Mouse (Mus musculus): ENCODE measurements around the gene Dhrs2. TPM values are rescaled to one million over a fixed set of nuclear protein-coding genes. Genes with fewer than 3 reads are reported as not detected.

The Dhrs2 gene
- polyA plus RNA-seq (2016; fragmentation: Nextera tagmentation; extraction: Ambion mirVana), result 0.23 TPM in 1 of 2 replicates, not detected in the other

DNA sequence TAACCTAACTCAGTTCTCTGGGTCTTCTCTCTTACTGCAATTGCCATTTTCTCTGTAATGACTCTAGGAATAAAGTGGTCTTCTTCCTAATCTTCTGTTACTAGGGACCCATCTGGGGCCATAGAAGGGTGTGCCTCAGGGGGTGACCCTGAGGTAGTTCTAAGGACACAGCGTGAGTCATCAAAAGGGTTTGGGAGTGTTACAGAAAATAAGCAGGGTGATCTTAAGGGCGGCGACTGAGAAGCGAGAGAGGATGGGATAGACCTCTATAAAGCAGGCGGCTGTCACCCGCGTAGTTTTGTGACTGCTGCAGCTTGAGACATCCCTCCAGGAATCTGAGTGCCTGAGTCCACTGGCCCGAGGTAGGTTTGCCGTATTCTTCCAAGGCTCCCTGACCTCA, at the start of gene Dhrs2:
Gene Dhrs2 (plus strand): TSS at position 301 of the 400 bp plus-strand sequence.
- ATAC-seq (ENCODE audit: low FRiP score, low read depth), result no peak
- H3K9me3 ChIP-seq, result no peaks in the 10 kb centered on the region
- H3K27ac ChIP-seq (replicated peaks), result no peak within 1 kb of the TSS
- H3K4me1 ChIP-seq, result no peaks in the 10 kb centered on the region
- H3K27me3 ChIP-seq, result no peaks in the 10 kb centered on the region
- H3K36me3 ChIP-seq, result no peaks in the 10 kb centered on the region
- no peak within 1 kb of the TSS for H3K9ac ChIP-seq (replicated peaks)
- WGBS, result 79% methylated on average over 9 of the region's 9 CpGs
- H3K4me3 ChIP-seq, result no peak within 1 kb of the TSS
- no peak within 1 kb of the TSS for H3K4me2 ChIP-seq (replicated peaks)

DNA sequence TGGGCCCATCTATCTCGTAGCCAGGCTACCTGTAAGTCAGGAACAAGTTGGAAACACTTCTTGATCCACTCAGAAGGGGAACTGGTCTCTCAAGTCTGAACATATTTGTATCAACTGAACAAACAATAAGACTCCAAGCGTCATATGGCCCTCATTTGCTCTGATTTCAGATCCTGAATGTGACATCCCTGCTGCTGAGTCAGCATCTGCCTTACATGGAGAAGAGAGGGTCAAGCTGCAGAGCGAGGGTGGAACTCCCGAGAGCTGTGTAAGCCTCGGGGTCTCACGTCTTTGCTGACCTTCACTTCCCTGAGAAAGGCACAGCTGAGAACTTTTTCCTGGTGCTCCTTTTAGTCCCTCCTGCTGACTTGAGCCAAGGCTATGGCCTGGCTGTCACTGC, 47.6 kb upstream of the Dhrs2 start:
- H3K27me3 ChIP-seq, result 0 out of 2 replicates have a peak, but pooled peaks cover under 1% of the 10 kb centered on the region
- H3K9ac ChIP-seq (replicated peaks), result no peak overlapping the region
- no peak for ATAC-seq (ENCODE audit: low FRiP score, low read depth)
- WGBS, result 82% methylated on average over 6 of the region's 6 CpGs
- no peaks in the 10 kb centered on the region for H3K36me3 ChIP-seq
- no peak overlapping the region for H3K4me3 ChIP-seq
- H3K27ac ChIP-seq (replicated peaks), result no peak overlapping the region
- no peaks in the 10 kb centered on the region for H3K4me1 ChIP-seq
- no peak overlapping the region for H3K4me2 ChIP-seq (replicated peaks)
- H3K9me3 ChIP-seq, result no peaks in the 10 kb centered on the region

DNA sequence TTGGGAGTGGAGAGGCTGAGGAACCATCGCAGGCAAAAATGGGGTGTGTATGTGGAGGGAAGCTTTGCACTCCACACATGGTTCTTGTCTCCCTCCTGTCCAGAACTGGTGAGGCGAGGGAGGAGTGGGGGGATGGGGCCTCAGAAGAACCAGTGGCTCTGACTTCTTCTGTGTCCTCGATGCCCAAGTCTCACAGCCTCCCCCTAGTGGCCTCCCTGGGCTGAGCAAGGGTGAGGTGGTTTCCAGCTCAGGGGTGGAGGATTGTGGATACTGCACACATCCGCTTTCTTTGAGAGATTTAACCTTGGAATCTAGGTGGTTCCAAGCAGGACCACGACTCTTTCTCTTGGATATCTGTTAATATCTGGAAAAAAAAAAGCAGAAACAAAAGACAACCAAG, 44.5 kb upstream of the Dhrs2 start:
- ATAC-seq (ENCODE audit: low FRiP score, low read depth), result no peak
- H3K4me1 ChIP-seq, result no peaks in the 10 kb centered on the region
- no peaks in the 10 kb centered on the region for H3K27me3 ChIP-seq
- 42% methylated on average over 5 of the region's 5 CpGs for WGBS
- no peaks in the 10 kb centered on the region for H3K9me3 ChIP-seq
- no peak overlapping the region for H3K4me3 ChIP-seq
- H3K36me3 ChIP-seq, result no peaks in the 10 kb centered on the region
- no peak overlapping the region for H3K4me2 ChIP-seq (replicated peaks)
- H3K27ac ChIP-seq (replicated peaks), result no peak overlapping the region
- H3K9ac ChIP-seq (replicated peaks), result no peak overlapping the region

DNA sequence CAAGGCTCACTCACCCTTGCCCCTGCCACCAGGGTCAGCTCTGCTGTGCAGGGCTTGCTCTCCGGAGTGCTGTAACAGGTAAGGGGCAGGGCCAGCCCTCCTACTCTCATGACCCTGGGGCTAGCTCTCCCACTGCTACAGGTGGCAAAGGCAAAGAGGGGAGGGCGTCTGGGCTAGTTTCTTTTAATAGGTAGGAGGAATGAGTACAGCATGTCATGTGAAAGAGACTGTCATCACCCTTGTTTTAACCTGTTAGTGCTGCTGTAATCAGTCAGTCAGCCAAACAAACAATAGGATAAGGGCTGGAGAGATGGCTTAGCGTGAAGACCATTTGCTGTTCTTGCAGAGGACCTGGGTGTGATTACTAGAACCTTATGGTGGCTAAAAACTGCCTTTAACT, 40.9 kb upstream of the Dhrs2 start:
- H3K4me3 ChIP-seq, result no peak overlapping the region
- no peaks in the 10 kb centered on the region for H3K4me1 ChIP-seq
- WGBS, result 81% methylated on average over 3 of the region's 3 CpGs
- 0 out of 2 replicates have a peak, but pooled peaks cover 3% of the 10 kb centered on the region for H3K9me3 ChIP-seq
- H3K4me2 ChIP-seq (replicated peaks), result no peak overlapping the region
- no peak overlapping the region for H3K9ac ChIP-seq (replicated peaks)
- no peaks in the 10 kb centered on the region for H3K27me3 ChIP-seq
- no peak for ATAC-seq (ENCODE audit: low FRiP score, low read depth)
- H3K27ac ChIP-seq (replicated peaks), result no peak overlapping the region
- no peaks in the 10 kb centered on the region for H3K36me3 ChIP-seq

DNA sequence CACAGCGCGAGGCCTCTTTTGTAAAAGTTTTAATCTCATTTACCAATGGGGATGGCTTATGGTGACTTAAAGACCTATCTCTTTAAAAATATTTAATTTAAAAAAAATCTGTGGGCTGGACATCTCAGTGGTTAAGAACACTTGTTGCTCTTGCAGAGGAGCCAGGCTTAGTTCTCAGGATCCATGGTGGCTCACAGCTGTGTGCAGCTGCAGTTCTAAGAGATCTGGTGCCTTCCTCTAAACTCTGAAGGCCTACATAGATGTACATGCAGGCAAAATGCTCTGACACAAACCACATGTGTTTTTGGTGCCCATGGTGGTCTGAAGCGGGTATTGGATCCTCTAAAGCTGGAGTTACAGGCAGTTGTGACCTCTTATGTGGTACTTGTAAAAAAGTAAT, 38.6 kb upstream of the Dhrs2 start:
- ATAC-seq (ENCODE audit: low FRiP score, low read depth), result no peak
- Histone ChIP-seq H3K4me2 (replicated peaks) (no peak overlapping the region), H3K9ac (replicated peaks) (no peak overlapping the region), H3K27ac (replicated peaks) (no peak overlapping the region), H3K27me3 (no peaks in the 10 kb centered on the region), H3K9me3 (0 out of 2 replicates have a peak, but pooled peaks cover 3% of the 10 kb centered on the region), H3K4me1 (no peaks in the 10 kb centered on the region; the same call in 1 of the 2 replicates), H3K4me3 (no peak overlapping the region), H3K36me3 (no peaks in the 10 kb centered on the region)
- WGBS, result 82% methylated on average over 3 of the region's 3 CpGs

DNA sequence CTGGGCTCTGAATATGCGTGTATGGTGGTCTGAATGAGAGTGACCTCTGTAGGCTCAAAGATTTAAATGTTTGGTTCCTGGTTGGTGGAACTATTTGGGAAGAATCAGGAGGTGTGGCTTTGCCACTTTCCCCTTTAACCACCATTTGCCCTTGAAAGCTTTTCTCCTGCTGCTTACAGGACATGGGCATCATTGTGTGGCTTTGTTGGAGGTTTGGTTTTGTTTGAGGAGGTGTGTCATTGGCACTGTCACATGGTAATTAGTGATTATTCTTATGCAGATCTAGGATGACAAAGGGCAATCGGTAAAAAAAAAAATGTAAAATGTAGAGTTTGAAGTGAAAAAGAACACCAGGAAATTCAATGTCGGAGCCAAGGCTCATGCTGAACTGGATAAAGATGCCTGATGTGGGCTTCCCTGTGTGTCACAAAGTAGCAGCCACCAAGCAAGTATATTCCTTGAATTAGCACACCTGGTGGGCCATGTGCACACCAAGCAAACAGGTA, 37.1 kb upstream of the Dhrs2 start:
- 73% methylated on average over 3 of the region's 3 CpGs for WGBS
- no peak overlapping the region for H3K4me2 ChIP-seq (replicated peaks)
- no peak overlapping the region for H3K9ac ChIP-seq (replicated peaks)
- H3K27ac ChIP-seq (replicated peaks), result no peak overlapping the region
- H3K36me3 ChIP-seq, result no peaks in the 10 kb centered on the region
- peaks cover 12% of the 10 kb centered on the region for H3K4me1 ChIP-seq
- H3K4me3 ChIP-seq, result no peak overlapping the region
- ATAC-seq (ENCODE audit: low FRiP score, low read depth), result no peak
- H3K9me3 ChIP-seq, result 0 out of 2 replicates have a peak, but pooled peaks cover 3% of the 10 kb centered on the region
- H3K27me3 ChIP-seq, result no peaks in the 10 kb centered on the region

DNA sequence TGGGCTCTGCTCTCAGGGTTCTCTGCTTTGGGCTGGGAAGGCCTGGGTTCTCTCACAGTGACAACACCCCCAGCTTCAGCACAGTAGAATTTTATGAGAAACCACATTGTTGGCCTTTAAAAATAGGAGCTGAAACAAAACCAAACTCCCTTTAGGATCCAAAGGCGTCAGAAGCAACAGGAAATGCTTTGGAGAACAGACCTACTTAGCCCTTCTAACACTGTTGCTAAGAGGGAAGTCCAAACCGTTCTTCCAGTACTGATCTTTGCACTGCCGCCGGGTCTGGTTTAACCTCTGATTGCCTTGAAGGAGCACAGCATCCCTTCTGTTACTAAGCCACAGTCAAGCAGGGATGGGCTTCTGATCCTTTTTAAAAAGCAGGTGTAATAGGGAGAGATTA, 33.3 kb upstream of the Dhrs2 start:
- 0 out of 2 replicates have a peak overlapping the region, but pooled peaks have one; percentile 40 for H3K27ac ChIP-seq (replicated peaks)
- ATAC-seq (ENCODE audit: low FRiP score, low read depth), result no peak

DNA sequence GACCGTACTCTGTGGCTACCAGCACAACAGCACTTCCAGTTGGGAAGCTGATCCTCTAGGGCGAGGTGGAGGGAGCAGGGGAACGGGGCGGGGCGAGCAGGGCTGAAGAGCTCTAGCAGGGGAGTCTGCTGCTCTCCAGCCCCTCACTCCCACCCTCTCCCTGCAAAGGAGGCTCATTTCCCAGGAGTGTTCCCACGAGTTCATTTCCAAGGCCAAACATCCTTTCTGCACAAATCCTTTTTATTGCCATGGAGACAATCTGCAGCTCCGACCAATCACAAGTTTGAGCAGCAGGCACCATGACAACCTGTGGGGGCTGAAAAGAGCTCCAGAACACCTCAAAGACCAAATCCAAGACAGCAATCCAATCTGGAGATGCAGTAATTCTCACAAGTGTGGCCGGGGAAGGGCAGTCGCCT, 32.4 kb upstream of the Dhrs2 start:
- no peak overlapping the region for H3K9ac ChIP-seq (replicated peaks)
- H3K27ac ChIP-seq (replicated peaks), result peak overlapping the region; percentile 40; the same call in 1 of the 2 replicates
- H3K4me3 ChIP-seq, result no peak overlapping the region
- peak; percentile 85 for ATAC-seq (ENCODE audit: low FRiP score, low read depth)
- peaks cover 15% of the 10 kb centered on the region for H3K4me1 ChIP-seq
- WGBS, result 17% methylated on average over 9 of the region's 9 CpGs
- no peak overlapping the region for H3K4me2 ChIP-seq (replicated peaks)
- H3K36me3 ChIP-seq, result no peaks in the 10 kb centered on the region
- H3K9me3 ChIP-seq, result 0 out of 2 replicates have a peak, but pooled peaks cover 3% of the 10 kb centered on the region
- no peaks in the 10 kb centered on the region for H3K27me3 ChIP-seq

More for the DNA sequence above, 33.3 kb upstream of the Dhrs2 start:
- Histone ChIP-seq H3K4me2 (replicated peaks) (no peak overlapping the region), H3K27me3 (no peaks in the 10 kb centered on the region), H3K9ac (replicated peaks) (no peak overlapping the region), H3K4me3 (no peak overlapping the region), H3K36me3 (no peaks in the 10 kb centered on the region), H3K9me3 (0 out of 2 replicates have a peak, but pooled peaks cover 3% of the 10 kb centered on the region), H3K4me1 (peaks cover 15% of the 10 kb centered on the region)
- WGBS, result 27% methylated on average over 4 of the region's 4 CpGs

DNA sequence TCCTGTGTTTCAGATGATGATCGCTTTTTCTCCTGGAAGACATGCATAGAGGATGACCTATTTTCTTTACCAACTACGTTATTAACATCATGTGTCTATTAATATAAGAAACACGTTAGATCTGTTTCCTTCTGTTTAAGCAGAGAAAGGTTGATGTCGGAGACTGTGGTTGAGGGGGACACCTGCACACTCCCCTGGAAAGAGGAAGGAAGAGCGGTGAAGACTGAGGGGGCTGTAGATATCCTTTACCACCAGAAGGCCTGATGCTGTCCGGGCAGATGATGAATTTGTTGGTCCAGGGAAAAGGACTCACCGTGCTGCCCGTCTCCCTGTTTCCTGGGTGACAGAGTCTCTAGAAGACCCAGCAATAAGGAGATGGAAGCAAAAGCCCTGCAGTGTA, 28.5 kb upstream of the Dhrs2 start:
- Histone ChIP-seq H3K4me2 (replicated peaks) (no peak overlapping the region), H3K4me3 (no peak overlapping the region), H3K4me1 (peaks cover 15% of the 10 kb centered on the region), H3K27ac (replicated peaks) (no peak overlapping the region), H3K27me3 (0 out of 2 replicates have a peak, but pooled peaks cover 2% of the 10 kb centered on the region), H3K9me3 (no peaks in the 10 kb centered on the region), H3K36me3 (no peaks in the 10 kb centered on the region), H3K9ac (replicated peaks) (no peak overlapping the region)
- no peak for ATAC-seq (ENCODE audit: low FRiP score, low read depth)
- WGBS, result 94% methylated on average over 8 of the region's 8 CpGs

DNA sequence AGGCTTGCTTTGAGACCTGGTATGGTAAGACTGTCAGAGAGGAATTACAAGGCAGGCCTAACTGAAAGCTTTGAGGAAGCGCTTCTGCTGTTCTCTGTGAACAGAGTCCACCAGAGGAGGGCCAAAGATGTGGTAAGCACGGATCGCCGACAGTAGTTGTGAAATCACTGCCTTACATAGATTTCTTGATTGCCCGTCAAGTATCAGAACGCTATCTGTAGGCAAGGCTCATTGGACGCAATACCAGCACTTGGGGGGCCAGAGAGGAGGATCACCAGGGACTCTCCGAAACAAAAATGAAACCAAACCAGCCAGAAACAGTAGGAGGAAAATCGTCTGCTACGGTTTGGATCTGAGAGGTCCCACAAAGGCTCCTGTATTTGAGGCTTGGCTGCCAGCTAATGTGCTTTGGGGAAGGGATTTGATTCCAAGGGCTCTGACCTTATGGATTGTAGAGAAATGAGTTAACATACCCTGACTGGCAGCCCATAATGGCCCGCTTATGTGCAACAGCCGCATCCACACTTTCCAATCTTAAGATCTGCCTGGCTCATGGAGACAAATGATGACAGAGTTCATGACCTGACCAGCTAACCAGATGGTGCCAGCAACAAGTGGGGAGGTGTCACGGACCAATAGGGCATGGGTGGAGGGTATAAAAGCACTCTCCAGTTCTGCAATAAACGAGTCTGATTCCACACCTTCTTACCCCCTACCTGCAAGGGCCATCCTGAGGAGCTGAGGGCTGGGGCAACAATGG, 27.8 kb upstream of the Dhrs2 start:
- H3K4me2 ChIP-seq (replicated peaks), result no peak overlapping the region
- 0 out of 2 replicates have a peak, but pooled peaks cover 2% of the 10 kb centered on the region for H3K27me3 ChIP-seq
- no peak overlapping the region for H3K4me3 ChIP-seq
- no peak overlapping the region for H3K9ac ChIP-seq (replicated peaks)
- H3K27ac ChIP-seq (replicated peaks), result no peak overlapping the region
- H3K9me3 ChIP-seq, result no peaks in the 10 kb centered on the region
- H3K36me3 ChIP-seq, result no peaks in the 10 kb centered on the region
- no peak for ATAC-seq (ENCODE audit: low FRiP score, low read depth)
- 75% methylated on average over 14 of the region's 14 CpGs for WGBS
- H3K4me1 ChIP-seq, result peaks cover 9% of the 10 kb centered on the region

DNA sequence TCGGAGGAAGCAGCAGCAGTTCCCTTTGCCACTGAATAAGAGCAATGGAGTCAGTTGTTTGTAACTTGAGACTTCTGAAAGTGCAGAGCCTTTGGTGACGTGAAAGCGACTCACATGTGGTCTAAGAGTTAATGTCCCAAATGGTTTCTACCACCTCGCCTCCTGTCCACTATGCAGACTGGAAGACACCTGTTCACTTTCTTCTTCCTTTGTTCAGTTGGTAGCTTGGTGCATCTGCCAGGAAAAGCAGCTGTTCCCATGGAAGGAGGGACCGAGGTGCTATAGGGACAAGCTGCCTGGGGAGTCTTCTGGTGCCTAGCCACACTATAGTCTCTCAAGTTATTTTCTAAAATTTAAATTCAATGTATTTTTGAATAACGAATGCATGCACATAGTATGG, 27.0 kb upstream of the Dhrs2 start:
- WGBS, result 63% methylated on average over 6 of the region's 6 CpGs
- no peak overlapping the region for H3K9ac ChIP-seq (replicated peaks)
- no peaks in the 10 kb centered on the region for H3K36me3 ChIP-seq
- no peak overlapping the region for H3K27ac ChIP-seq (replicated peaks)
- no peak for ATAC-seq (ENCODE audit: low FRiP score, low read depth)
- H3K27me3 ChIP-seq, result 0 out of 2 replicates have a peak, but pooled peaks cover 2% of the 10 kb centered on the region
- no peaks in the 10 kb centered on the region for H3K9me3 ChIP-seq
- peaks cover 2% of the 10 kb centered on the region; the same call in 1 of the 2 replicates for H3K4me1 ChIP-seq
- H3K4me2 ChIP-seq (replicated peaks), result no peak overlapping the region
- no peak overlapping the region for H3K4me3 ChIP-seq

DNA sequence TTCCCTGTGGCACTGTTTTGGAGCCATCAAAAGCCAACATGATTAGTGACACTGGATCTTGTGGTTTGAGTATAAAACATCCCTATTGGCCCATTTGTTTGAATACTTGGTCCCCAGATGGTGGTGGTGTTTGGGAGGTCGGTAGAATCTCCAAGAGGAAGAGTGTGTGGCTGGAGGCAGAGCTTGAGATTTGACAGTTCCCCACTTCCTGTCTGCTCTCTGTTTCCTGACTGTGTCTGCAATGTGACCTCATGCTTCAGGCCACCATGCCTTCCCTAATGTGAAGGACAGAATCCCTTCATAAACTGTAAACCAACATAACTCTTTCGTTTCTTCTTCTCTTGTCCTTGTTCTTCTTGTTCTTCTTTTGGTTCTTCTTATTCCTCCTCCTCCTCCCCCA, 24.7 kb upstream of the Dhrs2 start:
- H3K9me3 ChIP-seq, result no peaks in the 10 kb centered on the region
- H3K36me3 ChIP-seq, result no peaks in the 10 kb centered on the region
- H3K4me3 ChIP-seq, result no peak overlapping the region
- no peak for ATAC-seq (ENCODE audit: low FRiP score, low read depth)
- WGBS, result 77% methylated on average over 2 of the region's 2 CpGs
- H3K4me1 ChIP-seq, result no peaks in the 10 kb centered on the region
- H3K27me3 ChIP-seq, result 0 out of 2 replicates have a peak, but pooled peaks cover 2% of the 10 kb centered on the region
- no peak overlapping the region for H3K9ac ChIP-seq (replicated peaks)
- no peak overlapping the region for H3K27ac ChIP-seq (replicated peaks)
- no peak overlapping the region for H3K4me2 ChIP-seq (replicated peaks)
